Mouse (Mus musculus) spleen, adult 2 months (tissue): ENCODE measurements around the gene Pde5a.

Experiments
- CTCF ChIP-seq: fragments of 200-500 bp; IDR thresholded peaks from 2 replicates; pipeline ENCODE4 v1.5.1; 2011; ENCODE audit warnings: mild to moderate bottlenecking, inconsistent platforms; ENCODE audit not compliant: insufficient read depth, insufficient read length, insufficient replicate concordance; ENCODE audit errors: extremely low read depth
- POLR2A ChIP-seq: fragments of 200-500 bp; IDR thresholded peaks from 2 replicates; pipeline ENCODE4 v1.6.1; 2011; ENCODE audit warnings: low read depth, low read length, inconsistent platforms

- TF ChIP-seq CTCF (no peak), POLR2A (no peak)
Observed at GRCm38 (mm10) chr3:122818282-122818681, 89.5 kb downstream of the Pde5a start.
